Mouse (Mus musculus): ENCODE data around the gene Kcnb1. TPM values are rescaled to one million over a fixed set of nuclear protein-coding genes. Genes with fewer than 3 reads are reported as not detected.

The Kcnb1 gene
- total RNA-seq (2023): under 1 TPM; 0.11 to 0.18 TPM

GRCm38 (mm10) chr2:167190076-167190399, at the start of gene Kcnb1:
Gene Kcnb1 (minus strand): TSS chr2:167190155.

GRCm38 (mm10) chr2:167062965-167063880, 126.7 kb downstream of the Kcnb1 start, which contains the start of gene Znfx1:
Gene Znfx1 (minus strand): TSS chr2:167063015.

Other genes with a start within 250 kb of the Kcnb1 start
- gene Stau1, start 193.9 kb downstream of the Kcnb1 start, total RNA-seq (2023): 10 to 100 TPM; 35.4 to 42.7 TPM
- gene Ddx27, start 175.0 kb downstream of the Kcnb1 start, total RNA-seq (2023): 10 to 100 TPM; 26.4 to 31.0 TPM
- gene Znfx1, start 127.1 kb downstream of the Kcnb1 start, total RNA-seq (2023): 10 to 100 TPM; 68.9 to 75.3 TPM
- under 1 TPM; 0.71 to 0.92 TPM for gene Ptgis, start 50.4 kb upstream of the Kcnb1 start, total RNA-seq (2023)
- gene B4galt5, start 159.0 kb upstream of the Kcnb1 start, total RNA-seq (2023): 10 to 100 TPM; 23.8 to 33.6 TPM
- 10 to 100 TPM; 34.1 to 36.3 TPM for gene Slc9a8, start 231.6 kb upstream of the Kcnb1 start, total RNA-seq (2023)

Measured in neutrophil, adult 83 days (primary cell).